Mouse (Mus musculus) megakaryocyte, adult 5-6 weeks (primary cell): ENCODE measurements at regions not wholly inside any gene's neighbourhood (a gene's known extent, or its start where the extent isn't known, plus 50 kb on each side); places are given as distances from the start of the nearest gene placed in this dataset.
"Not testable (repeated sequence)": the region's sequence is repeated elsewhere in the genome, so short reads cannot be mapped to it uniquely, and the experiment has no call there.

Experiments used
- ATAC-seq: 2 replicates; pipeline ENCODE4 v1.8.0; 2016; ENCODE audit warnings: mild to moderate bottlenecking, inconsistent platforms; ENCODE audit not compliant: poor library complexity, severe bottlenecking

- no peak for ATAC-seq
Observed at GRCm38 (mm10) chr3:38321620-38322019, 163.0 kb downstream of the Ankrd50 start.

GRCm38 (mm10) chr3:38320998-38321397 lies 163.6 kb downstream of the Ankrd50 start:
- no peak for ATAC-seq

GRCm38 (mm10) chr3:38312834-38313233 lies 171.8 kb downstream of the Ankrd50 start:
- no peak for ATAC-seq

DNA sequence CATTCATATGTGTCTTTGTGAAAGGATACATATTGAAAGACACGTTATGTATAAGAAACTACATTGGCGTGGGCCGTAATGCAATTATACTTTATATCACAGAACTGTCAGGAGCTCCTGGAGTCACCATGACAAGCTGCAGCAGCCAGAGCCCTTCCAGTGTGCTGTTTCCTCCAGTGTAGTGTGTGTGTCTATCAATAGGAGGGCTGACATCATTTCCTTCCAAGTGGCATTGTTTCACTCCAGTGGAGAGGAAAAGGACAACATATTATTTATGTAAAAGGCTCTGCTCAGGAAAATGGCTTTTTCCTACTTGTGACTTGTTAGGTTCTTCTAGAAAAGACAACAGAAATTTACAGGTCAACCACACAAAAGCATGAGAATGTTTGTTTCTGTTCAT lies 172.5 kb downstream of the Ankrd50 start:
- no peak for ATAC-seq

- ATAC-seq, result no peak
Observed at GRCm38 (mm10) chr3:38299898-38300751, 184.5 kb downstream of the Ankrd50 start.

DNA sequence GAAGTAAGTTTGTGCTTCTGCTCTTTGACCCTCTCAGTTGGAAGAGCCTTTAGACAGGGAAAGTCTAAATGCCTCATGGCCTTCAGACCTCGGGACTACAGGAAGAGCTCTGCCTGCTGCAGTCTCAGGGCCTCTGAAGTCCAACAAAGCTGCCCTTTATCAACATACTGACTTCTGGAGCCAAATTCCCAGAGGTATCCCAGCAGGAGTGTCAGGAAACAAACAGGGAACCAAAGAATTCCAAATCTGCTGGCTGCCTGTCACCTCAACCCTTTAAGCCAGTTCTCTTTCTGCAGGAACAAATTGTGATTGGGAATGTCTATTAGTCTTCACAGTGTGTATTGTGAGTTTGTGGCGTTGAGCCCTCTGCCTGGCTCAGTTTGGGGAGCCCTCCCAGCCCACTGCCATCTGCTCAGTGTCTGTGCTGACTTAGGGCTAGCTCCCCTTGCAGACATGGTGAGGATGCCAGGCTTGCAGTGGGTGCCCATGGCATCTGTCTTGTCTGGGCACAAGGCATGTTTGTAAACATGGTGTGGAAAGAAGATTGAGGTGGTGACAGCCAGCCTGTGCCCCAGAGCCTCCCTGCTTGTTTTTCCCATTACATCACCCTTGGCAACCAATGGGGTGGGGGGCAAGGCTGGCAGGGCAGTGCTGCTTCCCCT lies 185.3 kb downstream of the Ankrd50 start:
- no peak for ATAC-seq

- no peak for ATAC-seq
Observed at GRCm38 (mm10) chr3:38297499-38297898, 187.1 kb downstream of the Ankrd50 start.

- ATAC-seq, result no peak
Observed at GRCm38 (mm10) chr3:38289062-38289461, 195.6 kb downstream of the Ankrd50 start.

DNA sequence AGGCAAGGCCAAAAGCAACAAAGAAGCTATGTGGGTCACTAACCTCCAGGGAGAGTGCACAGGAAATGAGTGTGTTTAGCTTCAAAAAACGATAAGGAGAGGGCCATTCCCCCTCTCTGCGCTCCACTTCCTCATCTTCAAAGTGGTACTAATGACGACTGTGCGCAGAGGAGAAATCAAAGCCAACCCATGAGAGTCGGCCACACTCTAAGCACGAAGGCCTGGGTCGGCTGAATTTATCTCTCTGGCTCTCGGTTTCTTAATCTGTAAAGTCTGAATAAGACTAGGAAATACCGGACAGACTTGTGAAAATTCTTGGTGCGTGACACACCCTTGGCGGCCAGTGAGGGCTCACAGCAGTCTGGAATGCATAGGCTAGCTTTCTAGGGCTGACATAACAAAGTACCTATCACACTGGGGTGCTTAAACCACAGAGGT lies 200.9 kb downstream of the Ankrd50 start:
- peak; percentile 45; the same call in 1 of the 2 replicates for ATAC-seq

DNA sequence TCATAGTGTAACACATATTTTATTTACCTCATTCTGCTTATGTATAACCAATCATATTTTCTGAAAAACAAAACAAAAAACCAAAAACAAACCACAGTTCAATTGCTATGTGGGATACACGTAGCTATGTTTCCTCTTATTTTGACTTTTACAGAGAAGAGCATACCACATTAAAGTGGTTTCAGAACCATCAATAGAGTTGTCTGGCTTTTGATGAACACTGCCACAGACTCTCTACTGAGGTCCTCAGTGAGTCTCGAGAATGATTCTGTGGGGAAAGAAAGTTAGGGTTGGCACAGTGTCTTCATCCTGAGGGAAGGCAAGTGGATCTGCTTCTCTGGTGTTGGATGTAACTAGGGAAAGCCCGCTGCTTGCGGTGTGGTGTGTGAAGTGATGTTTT lies 201.8 kb downstream of the Ankrd50 start:
- ATAC-seq, result no peak

DNA sequence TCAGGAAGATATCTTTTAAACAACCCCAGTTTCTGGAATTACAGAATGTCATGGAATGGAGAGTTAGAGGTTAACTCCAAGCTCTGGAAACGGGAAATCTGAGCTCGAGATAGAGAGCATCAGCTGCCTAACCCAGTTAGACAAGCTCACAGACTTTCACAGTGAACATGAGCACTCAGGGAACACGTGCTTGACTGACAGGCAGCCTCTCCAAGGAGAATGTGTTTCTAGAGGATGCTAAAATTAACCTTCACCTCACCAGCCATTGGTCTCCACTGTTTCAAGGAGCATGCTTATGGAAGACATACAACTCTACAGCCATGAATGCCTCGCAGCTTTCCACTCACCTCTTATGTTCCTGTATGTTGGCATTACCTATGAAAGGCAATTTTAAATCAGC lies 203.0 kb downstream of the Ankrd50 start:
- no peak for ATAC-seq

- ATAC-seq, result no peak
Observed at GRCm38 (mm10) chr3:38280876-38281275, 203.8 kb downstream of the Ankrd50 start.

DNA sequence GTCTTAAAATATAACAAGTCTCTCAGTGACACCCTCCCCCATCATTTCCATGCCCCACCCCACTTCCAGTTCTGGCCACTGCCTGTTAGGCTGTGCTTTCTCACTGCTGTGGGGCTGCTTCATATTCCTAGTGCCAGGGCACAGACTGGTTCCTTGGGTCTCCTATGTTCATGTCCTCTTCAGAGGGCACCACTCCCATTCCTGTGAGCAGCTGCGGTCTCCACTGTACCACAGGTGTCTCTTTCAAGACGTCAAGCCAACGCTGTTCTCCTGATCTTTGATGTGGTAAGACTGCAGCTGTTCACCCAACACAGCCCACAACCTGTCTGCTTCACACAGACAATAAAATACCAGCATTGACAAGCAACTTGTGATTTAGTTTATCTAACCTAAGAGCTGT lies 204.5 kb downstream of the Ankrd50 start:
- ATAC-seq, result peak; percentile 66

- ATAC-seq, result no peak
Observed at GRCm38 (mm10) chr3:38276948-38277504, 207.6 kb downstream of the Ankrd50 start.

DNA sequence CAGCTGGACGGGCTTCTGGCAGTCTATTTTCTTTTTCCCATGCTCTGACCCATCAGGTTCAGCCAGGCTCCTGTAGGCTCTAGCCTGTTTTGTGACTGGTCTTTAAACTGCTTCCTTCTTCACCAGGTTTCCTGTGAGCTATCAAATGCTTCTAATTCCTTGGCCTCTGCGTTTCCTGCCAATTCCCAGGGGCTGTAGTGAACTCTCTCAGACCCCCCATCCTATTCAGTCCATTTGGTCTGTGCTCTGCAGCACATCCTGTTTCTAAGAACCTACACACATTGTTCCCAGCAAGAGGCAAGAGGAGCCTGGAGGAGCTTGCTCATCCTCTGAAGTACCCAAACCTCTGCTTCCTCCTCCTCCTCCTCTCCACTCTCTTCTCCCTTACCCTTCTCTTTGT lies 209.3 kb downstream of the Ankrd50 start:
- ATAC-seq, result no peak

DNA sequence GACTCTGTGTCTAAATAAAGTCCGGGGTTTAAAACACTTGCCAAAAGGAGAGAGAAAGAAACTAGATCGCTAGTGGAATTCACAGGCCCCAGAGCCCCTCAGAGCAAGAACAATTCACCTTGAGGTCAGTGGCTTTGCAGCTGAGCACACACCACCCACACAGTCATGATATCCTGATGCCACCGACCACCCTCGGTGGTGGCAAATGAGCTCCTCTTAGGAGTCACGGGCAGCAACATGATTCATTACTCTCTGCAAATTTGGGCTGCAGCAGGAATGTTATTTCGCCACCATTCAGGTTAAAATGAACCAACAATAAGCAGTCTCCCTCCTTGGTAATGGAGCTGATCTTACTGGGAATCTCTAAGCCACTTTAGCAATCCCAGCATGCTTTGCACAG lies 213.9 kb downstream of the Ankrd50 start:
- no peak for ATAC-seq

DNA sequence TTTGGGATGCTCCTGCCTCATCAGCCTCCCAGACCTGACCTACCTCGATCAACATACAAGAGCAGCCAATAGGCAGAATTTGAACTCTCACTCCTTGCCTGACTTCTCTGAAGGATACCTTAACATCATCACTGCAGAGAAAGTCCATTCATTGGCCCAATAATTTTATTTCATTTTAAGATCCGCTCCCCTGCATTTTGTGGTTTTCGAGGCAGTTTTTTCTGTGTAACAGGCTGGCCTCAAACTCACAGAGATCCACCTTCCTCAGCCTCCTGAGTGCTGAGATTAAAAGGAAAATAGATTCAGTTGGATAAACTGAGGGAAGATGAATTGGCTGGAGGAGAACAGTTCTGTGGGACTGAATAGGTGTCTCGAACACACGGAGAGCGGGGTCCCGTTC lies 216.4 kb downstream of the Ankrd50 start:
- no peak for ATAC-seq

- no peak for ATAC-seq
Observed at GRCm38 (mm10) chr3:38263261-38264141, 221.1 kb downstream of the Ankrd50 start.

GRCm38 (mm10) chr3:38261326-38262075 lies 223.1 kb downstream of the Ankrd50 start:
- no peak for ATAC-seq

DNA sequence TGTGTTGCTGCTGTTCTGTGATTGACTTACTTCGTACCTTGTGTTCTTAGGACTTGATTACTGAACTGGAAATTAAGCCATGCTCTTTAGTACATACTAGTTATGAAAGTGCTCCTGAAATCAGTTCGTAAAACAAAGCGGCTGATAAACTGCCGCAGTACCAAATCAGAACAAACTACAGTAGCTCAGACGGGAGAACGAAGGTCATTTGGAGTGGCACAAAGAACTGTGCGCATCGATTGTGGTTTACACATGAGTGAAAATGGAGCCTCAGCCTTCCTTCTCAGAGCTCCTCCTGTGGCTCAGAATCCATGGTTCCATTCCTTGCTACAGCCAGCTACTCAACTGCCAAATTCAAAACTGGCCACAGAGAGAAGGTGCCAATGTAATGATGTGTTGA lies 225.4 kb downstream of the Ankrd50 start:
- not testable (repeated sequence) for ATAC-seq
